Mouse (Mus musculus) lung, adult 2 months (tissue): ENCODE results near the gene Scn8a.

ENCODE experiments used
- CTCF ChIP-seq: fragments of 200-500 bp; IDR thresholded peaks from 2 replicates; pipeline ENCODE4 v1.5.1; 2011; ENCODE audit warnings: mild to moderate bottlenecking, low read length, control low read depth; ENCODE audit not compliant: insufficient read depth
- POLR2A ChIP-seq: fragments of 200-500 bp; IDR thresholded peaks from 2 replicates; pipeline ENCODE4 v1.6.1; 2011; ENCODE audit warnings: low read depth, mild to moderate bottlenecking, control low read depth, low read length, borderline replicate concordance; ENCODE audit errors: extremely low read depth

DNA sequence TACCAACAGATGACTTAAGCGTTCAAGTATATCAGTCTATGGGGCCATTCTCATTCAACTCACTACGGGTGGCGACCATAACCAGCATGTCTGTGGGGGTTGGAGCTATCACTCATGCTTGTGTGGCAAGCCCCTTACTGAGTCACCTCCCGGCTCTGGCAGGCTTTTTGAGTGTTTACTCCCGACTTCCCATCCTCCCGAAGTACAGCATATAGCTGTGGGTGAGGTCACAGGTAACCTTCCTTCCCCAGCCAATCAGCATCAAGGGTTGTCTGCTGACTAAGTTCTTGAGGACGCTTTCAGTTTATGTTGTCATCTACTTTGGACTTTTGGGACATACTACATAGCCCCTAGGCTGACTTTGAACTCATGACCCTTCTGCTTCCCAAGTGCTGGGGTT is 25.3 kb upstream of the Scn8a start:
- TF ChIP-seq CTCF, result no peak
- no peak for TF ChIP-seq POLR2A
